Mouse (Mus musculus) myocyte (in vitro differentiated cells): Measurements from ENCODE around the gene Fam198a.

ENCODE experiments used
- CEBPB ChIP-seq: IDR thresholded peaks from 2 replicates; pipeline ENCODE4 v1.6.1; 2011; ENCODE audit warnings: mild to moderate bottlenecking, moderate library complexity; ENCODE audit not compliant: poor library complexity, insufficient read depth, severe bottlenecking
- E2F4 ChIP-seq: IDR thresholded peaks from one replicate; pipeline ENCODE4 v1.6.1; 2011; ENCODE audit warnings: mild to moderate bottlenecking, control low read depth, moderate library complexity; ENCODE audit not compliant: insufficient read depth
- MAX ChIP-seq: IDR thresholded peaks from one replicate; pipeline ENCODE4 v1.6.1; 2011; ENCODE audit warnings: low read depth, mild to moderate bottlenecking, control low read depth
- POLR2A ChIP-seq: IDR thresholded peaks from one replicate; pipeline ENCODE4 v1.6.1; 2011; ENCODE audit warnings: low read depth, mild to moderate bottlenecking, control low read depth, moderate library complexity; ENCODE audit not compliant: insufficient read length
- POLR2AphosphoS2 ChIP-seq: IDR thresholded peaks from one replicate; pipeline ENCODE4 v1.6.1; 2011; ENCODE audit warnings: low read depth, control low read depth; ENCODE audit not compliant: insufficient read length
- SRF ChIP-seq: IDR thresholded peaks from one replicate; pipeline ENCODE4 v1.6.1; 2011; ENCODE audit warnings: low read depth; ENCODE audit not compliant: control insufficient read depth, insufficient read length
- TCF12 ChIP-seq: IDR thresholded peaks from one replicate; pipeline ENCODE4 v1.6.1; 2011; ENCODE audit warnings: mild to moderate bottlenecking, control low read depth; ENCODE audit not compliant: poor library complexity, insufficient read depth, severe bottlenecking
- TCF3 ChIP-seq: IDR thresholded peaks from one replicate; pipeline ENCODE4 v1.6.1; 2011; ENCODE audit warnings: low read depth, control low read depth; ENCODE audit not compliant: insufficient read length
- USF1 ChIP-seq: IDR thresholded peaks from one replicate; pipeline ENCODE4 v1.6.1; 2011; ENCODE audit warnings: low read depth, mild to moderate bottlenecking, control low read depth, moderate library complexity

DNA sequence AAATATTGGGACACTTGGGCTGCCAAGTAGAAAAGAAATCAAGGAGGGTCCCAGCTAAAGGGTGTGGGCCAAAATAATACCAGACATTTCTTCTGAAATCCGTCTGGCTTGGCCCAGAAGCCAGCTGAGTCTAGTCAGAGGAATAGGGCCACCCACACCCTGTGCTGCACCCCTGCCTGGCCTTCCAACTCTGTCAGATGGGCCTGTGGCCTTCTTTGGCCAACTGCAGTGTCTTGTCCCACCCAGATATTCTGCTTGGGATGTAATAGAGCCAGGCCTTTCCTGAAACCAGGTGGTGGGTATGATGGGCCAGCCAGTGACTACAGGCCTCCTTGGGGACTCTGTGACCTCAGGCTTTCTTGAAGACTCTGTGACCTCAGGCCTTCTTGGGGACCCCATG is 22.4 kb downstream of the Fam198a start:
- TF ChIP-seq SRF (no peak), POLR2A (no peak), TCF3 (no peak), USF1 (no peak), MAX (no peak), TCF12 (no peak), POLR2AphosphoS2 (no peak), CEBPB (no peak), E2F4 (no peak)
